Mouse (Mus musculus): ENCODE data around the gene F3.

The F3 gene

GRCm38 (mm10) chr3:121722971-121723844 is at the start of gene F3:
Gene F3 (plus strand): TSS chr3:121723537.
- DNase-seq (ENCODE audit: low read depth, low spot score), result peak; percentile 35

GRCm38 (mm10) chr3:121678935-121679334 is 44.4 kb upstream of the F3 start:
- DNase-seq (ENCODE audit: low read depth, low spot score), result no peak

- DNase-seq (ENCODE audit: low read depth, low spot score), result no peak
These were observed 43.9 kb upstream of the F3 start for GRCm38 (mm10) chr3:121679443-121679842.

GRCm38 (mm10) chr3:121680187-121680586 is 43.1 kb upstream of the F3 start:
- DNase-seq (ENCODE audit: low read depth, low spot score), result no peak

GRCm38 (mm10) chr3:121682439-121683411 is 40.6 kb upstream of the F3 start:
- no peak for DNase-seq (ENCODE audit: low read depth, low spot score)

GRCm38 (mm10) chr3:121684552-121684951 is 38.8 kb upstream of the F3 start:
- DNase-seq (ENCODE audit: low read depth, low spot score), result no peak

- DNase-seq (ENCODE audit: low read depth, low spot score), result no peak
These were observed 38.4 kb upstream of the F3 start for GRCm38 (mm10) chr3:121684963-121685362.

- DNase-seq (ENCODE audit: low read depth, low spot score), result no peak
These were observed 37.4 kb upstream of the F3 start for GRCm38 (mm10) chr3:121685985-121686384.

GRCm38 (mm10) chr3:121686408-121686911 is 36.9 kb upstream of the F3 start:
- no peak for DNase-seq (ENCODE audit: low read depth, low spot score)

- no peak for DNase-seq (ENCODE audit: low read depth, low spot score)
These were observed 35.6 kb upstream of the F3 start for GRCm38 (mm10) chr3:121687741-121688140.

- peak; percentile 31 for DNase-seq (ENCODE audit: low read depth, low spot score)
These were observed 34.3 kb upstream of the F3 start for GRCm38 (mm10) chr3:121689029-121689428.

- DNase-seq (ENCODE audit: low read depth, low spot score), result peak; percentile 9
These were observed 33.6 kb upstream of the F3 start for GRCm38 (mm10) chr3:121689697-121690096.

- no peak for DNase-seq (ENCODE audit: low read depth, low spot score)
These were observed 30.2 kb upstream of the F3 start for GRCm38 (mm10) chr3:121693001-121693730.

GRCm38 (mm10) chr3:121693746-121694145 is 29.6 kb upstream of the F3 start:
- DNase-seq (ENCODE audit: low read depth, low spot score), result no peak

- no peak for DNase-seq (ENCODE audit: low read depth, low spot score)
These were observed 26.2 kb upstream of the F3 start for GRCm38 (mm10) chr3:121697169-121697568.

GRCm38 (mm10) chr3:121699401-121699800 is 23.9 kb upstream of the F3 start:
- no peak for DNase-seq (ENCODE audit: low read depth, low spot score)

GRCm38 (mm10) chr3:121699849-121700248 is 23.5 kb upstream of the F3 start:
- no peak for DNase-seq (ENCODE audit: low read depth, low spot score)

- DNase-seq (ENCODE audit: low read depth, low spot score), result no peak
These were observed 22.9 kb upstream of the F3 start for GRCm38 (mm10) chr3:121700364-121700952.

- DNase-seq (ENCODE audit: low read depth, low spot score), result no peak
These were observed 20.0 kb upstream of the F3 start for GRCm38 (mm10) chr3:121703155-121703879.

GRCm38 (mm10) chr3:121703880-121704243 is 19.5 kb upstream of the F3 start:
- no peak for DNase-seq (ENCODE audit: low read depth, low spot score)

Data from CD4-positive helper T cell, adult 2 months (primary cell).